Mouse (Mus musculus): ENCODE results near the gene Pcf11. TPM values are rescaled to one million over a fixed set of nuclear protein-coding genes. Genes with fewer than 3 reads are reported as not detected.

The Pcf11 gene
- total and polyA plus RNA-seq, 3 experiments: 25.6 to 60.3 (median 34.0) TPM

GRCm38 (mm10) chr7:92687556-92688298 lies 18.0 kb upstream of the Pcf11 start:
- DNase-seq (ENCODE audit: low read depth, low spot score): no peak
- no peak overlapping the region for H3K4me3 ChIP-seq (ENCODE audit: control insufficient read depth in 1 of 2, insufficient read depth in 1 of 2, low read depth in 2 of 2, low read length in 2 of 2)
- TF ChIP-seq GATA1 (IDR thresholded peaks at IDR 0.05; ENCODE audit: low read depth, low read length) (no peak), MAX (IDR thresholded peaks at IDR 0.05; ENCODE audit: low read length) (no peak), ZNF384 (IDR thresholded peaks at IDR 0.05; ENCODE audit: low read depth, low read length) (no peak), SIN3A (IDR thresholded peaks at IDR 0.05; ENCODE audit: low read length) (no peak), RCOR1 (IDR thresholded peaks at IDR 0.05; ENCODE audit: low read depth, low read length) (no peak), CTCF (IDR thresholded peaks at IDR 0.05 in 2 of 3, conservative IDR thresholded peaks at IDR 0.05 in 1 of 3; ENCODE audit: control insufficient read depth in 1 of 3, insufficient read depth in 1 of 3, low read depth in 2 of 3, low read length in 3 of 3, poor library complexity in 1 of 3, severe bottlenecking in 1 of 3) (no peak)
- H3K27ac ChIP-seq (ENCODE audit: control insufficient read depth, low read depth, low read length): no peak overlapping the region
- H3K9me3 ChIP-seq (replicated peaks; ENCODE audit: insufficient read depth, low read length): no peaks in the 10 kb centered on the region
- no peaks in the 10 kb centered on the region for H3K79me2 ChIP-seq (ENCODE audit: control insufficient read depth, insufficient read depth, low read length, poor library complexity)
- no peak overlapping the region for H3K9ac ChIP-seq (ENCODE audit: control insufficient read depth, low read depth, low read length, poor library complexity, severe bottlenecking)
- H3K27me3 ChIP-seq (ENCODE audit: control insufficient read depth in 1 of 2, insufficient read depth in 2 of 2, low read length in 2 of 2): peaks cover 18 to 23% of the 10 kb centered on the region in 2 experiments
- H3K36me3 ChIP-seq (ENCODE audit: control insufficient read depth in 1 of 2, insufficient read depth in 2 of 2, low read length in 2 of 2): no peaks in the 10 kb centered on the region
- no peaks in the 10 kb centered on the region for H3K4me1 ChIP-seq (ENCODE audit: control insufficient read depth in 1 of 2, insufficient read depth in 2 of 2, low read length in 2 of 2)

GRCm38 (mm10) chr7:92677346-92677745 lies 7.6 kb upstream of the Pcf11 start:
- H3K9me3 ChIP-seq (replicated peaks; ENCODE audit: insufficient read depth, low read length): no peaks in the 10 kb centered on the region
- H3K27me3 ChIP-seq (ENCODE audit: control insufficient read depth in 1 of 2, insufficient read depth in 2 of 2, low read length in 2 of 2): peaks cover 0 to 5% of the 10 kb centered on the region in 2 experiments; a peak in 3 of 4 replicates
- H3K9ac ChIP-seq (ENCODE audit: control insufficient read depth, low read depth, low read length, poor library complexity, severe bottlenecking): no peak overlapping the region
- no peaks in the 10 kb centered on the region for H3K79me2 ChIP-seq (ENCODE audit: control insufficient read depth, insufficient read depth, low read length, poor library complexity)
- no peak overlapping the region for H3K4me3 ChIP-seq (ENCODE audit: control insufficient read depth in 1 of 2, insufficient read depth in 1 of 2, low read depth in 2 of 2, low read length in 2 of 2)
- no peak overlapping the region for H3K27ac ChIP-seq (ENCODE audit: control insufficient read depth, low read depth, low read length)
- peaks cover 7 to 14% of the 10 kb centered on the region in 2 experiments for H3K4me1 ChIP-seq (ENCODE audit: control insufficient read depth in 1 of 2, insufficient read depth in 2 of 2, low read length in 2 of 2)
- peaks cover 0 to 14% of the 10 kb centered on the region in 2 experiments; a peak in 2 of 4 replicates for H3K36me3 ChIP-seq (ENCODE audit: control insufficient read depth in 1 of 2, insufficient read depth in 2 of 2, low read length in 2 of 2)
- peak; percentile 67 for DNase-seq (ENCODE audit: low read depth, low spot score)
- TF ChIP-seq MYB (IDR thresholded peaks at IDR 0.05; ENCODE audit: low read depth, low read length): no peak
- no peak for TF ChIP-seq NELFE (IDR thresholded peaks at IDR 0.05; ENCODE audit: low read depth, low read length)
- no peak for TF ChIP-seq CTCF (IDR thresholded peaks at IDR 0.05 in 2 of 3, conservative IDR thresholded peaks at IDR 0.05 in 1 of 3; ENCODE audit: control insufficient read depth in 1 of 3, insufficient read depth in 1 of 3, low read depth in 2 of 3, low read length in 3 of 3, poor library complexity in 1 of 3, severe bottlenecking in 1 of 3)
- TF ChIP-seq JUND (IDR thresholded peaks at IDR 0.05; ENCODE audit: low read depth, low read length): no peak
- TF ChIP-seq NRF1 (IDR thresholded peaks at IDR 0.05; ENCODE audit: insufficient read depth, low read depth, low read length, poor library complexity, severe bottlenecking): no peak
- TF ChIP-seq GATA1 (IDR thresholded peaks at IDR 0.05; ENCODE audit: low read depth, low read length): peak; percentile 91
- TF ChIP-seq TCF12 (IDR thresholded peaks at IDR 0.05; ENCODE audit: low read depth, low read length): peak; percentile 90
- no peak for TF ChIP-seq UBTF (IDR thresholded peaks at IDR 0.05; ENCODE audit: borderline replicate concordance, insufficient read depth, low read depth, low read length)
- no peak for TF ChIP-seq MAZ (IDR thresholded peaks at IDR 0.05; ENCODE audit: low read depth, low read length)
- TF ChIP-seq USF1 (IDR thresholded peaks at IDR 0.05; ENCODE audit: low read depth, low read length): no peak
- TF ChIP-seq MAFK (IDR thresholded peaks at IDR 0.05; ENCODE audit: borderline replicate concordance, low read depth, low read length): peak; percentile 78; the same call in 1 of the 2 replicates
- peak; percentile 23; the same call in 1 of the 2 replicates for TF ChIP-seq ZNF384 (IDR thresholded peaks at IDR 0.05; ENCODE audit: low read depth, low read length)
- TF ChIP-seq USF2 (IDR thresholded peaks at IDR 0.05; ENCODE audit: borderline replicate concordance in 1 of 2, insufficient read depth in 1 of 2, low read depth in 1 of 2, low read length in 2 of 2): no peak
- TF ChIP-seq CHD1 (IDR thresholded peaks at IDR 0.05; ENCODE audit: low read depth, low read length): no peak
- peak; percentile 33; the same call in 1 of the 2 replicates for TF ChIP-seq MXI1 (IDR thresholded peaks at IDR 0.05; ENCODE audit: low read depth, low read length)
- no peak for TF ChIP-seq ZC3H11A (IDR thresholded peaks at IDR 0.05; ENCODE audit: low read depth, low read length)
- TF ChIP-seq POLR2AphosphoS5 (IDR thresholded peaks at IDR 0.05; ENCODE audit: borderline replicate concordance, low read depth, low read length): no peak
- TF ChIP-seq ELF1 (IDR thresholded peaks at IDR 0.05; ENCODE audit: low read depth, low read length): 0 out of 2 replicates have a peak, but pooled peaks have one; percentile 19
- TF ChIP-seq TAL1 (IDR thresholded peaks at IDR 0.05; ENCODE audit: low read length): peak; percentile 67
- no peak for TF ChIP-seq SMC3 (IDR thresholded peaks at IDR 0.05; ENCODE audit: low read depth, low read length)
- peak; percentile 61 for TF ChIP-seq ETS1 (IDR thresholded peaks at IDR 0.05; ENCODE audit: low read depth, low read length)
- TF ChIP-seq EP300 (IDR thresholded peaks at IDR 0.05; ENCODE audit: low read depth in 1 of 2, low read length in 2 of 2): peak; percentile 83 to 86
- TF ChIP-seq KAT2A (conservative IDR thresholded peaks at IDR 0.05; ENCODE audit: low read depth, low read length): no peak
- no peak for TF ChIP-seq E2F4 (IDR thresholded peaks at IDR 0.05; ENCODE audit: borderline replicate concordance, low read depth, low read length)
- peak; percentile 72 for TF ChIP-seq SIN3A (IDR thresholded peaks at IDR 0.05; ENCODE audit: low read length)
- TF ChIP-seq POLR2AphosphoS2 (IDR thresholded peaks at IDR 0.05; ENCODE audit: low read length): no peak
- TF ChIP-seq BHLHE40 (IDR thresholded peaks at IDR 0.05; ENCODE audit: borderline replicate concordance, low read depth, low read length): 0 out of 2 replicates have a peak, but pooled peaks have one; percentile 12

All from MEL (cell line).